Mouse (Mus musculus) brain, embryonic 14.5 days (tissue): Measurements from ENCODE around the gene Tnrc6b.

Source experiments
- CTCF ChIP-seq: fragments of 200-500 bp; IDR thresholded peaks from 2 replicates; pipeline ENCODE4 v1.5.1; 2012; ENCODE audit warnings: inconsistent platforms, mild to moderate bottlenecking, moderate library complexity, borderline replicate concordance; ENCODE audit not compliant: insufficient read depth, insufficient read length; ENCODE audit errors: extremely low read depth
- POLR2A ChIP-seq: fragments of 200-500 bp; IDR thresholded peaks from 2 replicates; pipeline ENCODE4 v1.6.1; 2012; ENCODE audit warnings: mild to moderate bottlenecking, inconsistent platforms, borderline replicate concordance; ENCODE audit not compliant: poor library complexity, insufficient read depth, insufficient read length, severe bottlenecking; ENCODE audit errors: extremely low read depth

DNA sequence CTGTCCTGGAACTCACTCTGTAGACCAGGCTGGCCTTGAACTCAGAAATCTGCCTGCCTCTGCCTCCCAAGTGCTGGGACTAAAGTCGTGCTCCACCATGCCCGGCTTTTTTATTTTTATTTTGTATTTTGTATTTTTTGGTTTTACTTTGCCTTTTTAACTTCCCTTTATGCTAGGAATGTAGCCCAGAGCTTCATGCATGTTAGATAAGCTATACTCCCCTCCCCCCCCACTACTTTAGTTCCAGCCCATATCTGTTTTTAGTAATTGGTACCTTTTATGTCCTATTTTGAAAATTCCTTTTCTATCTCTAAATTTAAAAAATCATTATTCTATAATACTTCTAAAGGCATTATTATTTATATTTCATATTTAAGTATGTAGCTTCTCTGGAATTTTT lies 27.1 kb downstream of the Tnrc6b start:
- TF ChIP-seq POLR2A (no peak), CTCF (no peak)
